Mouse (Mus musculus): ENCODE measurements around the gene Fbxo30.

- TF ChIP-seq EP300 (IDR thresholded peaks at IDR 0.05; ENCODE audit: insufficient read depth, low read depth, low read length), result no peak
- TF ChIP-seq CTCF (IDR thresholded peaks at IDR 0.05), result no peak
Measured at GRCm38 (mm10) chr10:11233208-11233607, 47.9 kb upstream of the Fbxo30 start.
